Mouse (Mus musculus) CH12.LX (cell line): ENCODE results near the gene Srgap2.

Source experiments
- CTCF ChIP-seq, 2 experiments: IDR thresholded peaks in 1 of 2; conservative IDR thresholded peaks in 1 of 2; 2 replicates each; pipeline ENCODE4 v1.5.1; 2011 to 2012; ENCODE audit warnings: low read depth in 2 of 2, low read length in 2 of 2, improper control_type of control experiment in 1 of 2, inconsistent platforms in 1 of 2, mild to moderate bottlenecking in 1 of 2, moderate library complexity in 1 of 2
- EP300 ChIP-seq: IDR thresholded peaks from 2 replicates; pipeline ENCODE4 v1.6.1; 2011; ENCODE audit warnings: low read length, improper control_type of control experiment
- USF1 ChIP-seq: IDR thresholded peaks from 2 replicates; pipeline ENCODE4 v1.6.1; 2014; ENCODE audit warnings: low read depth, mild to moderate bottlenecking, inconsistent platforms, low read length, improper control_type of control experiment
- ZC3H11A ChIP-seq: IDR thresholded peaks from 2 replicates; pipeline ENCODE4 v1.6.1; 2012; ENCODE audit warnings: low read depth, mild to moderate bottlenecking, inconsistent platforms, low read length, improper control_type of control experiment
- ZNF384 ChIP-seq: IDR thresholded peaks from 2 replicates; pipeline ENCODE4 v1.6.1; 2012; ENCODE audit warnings: low read depth, low read length, improper control_type of control experiment, inconsistent platforms

DNA sequence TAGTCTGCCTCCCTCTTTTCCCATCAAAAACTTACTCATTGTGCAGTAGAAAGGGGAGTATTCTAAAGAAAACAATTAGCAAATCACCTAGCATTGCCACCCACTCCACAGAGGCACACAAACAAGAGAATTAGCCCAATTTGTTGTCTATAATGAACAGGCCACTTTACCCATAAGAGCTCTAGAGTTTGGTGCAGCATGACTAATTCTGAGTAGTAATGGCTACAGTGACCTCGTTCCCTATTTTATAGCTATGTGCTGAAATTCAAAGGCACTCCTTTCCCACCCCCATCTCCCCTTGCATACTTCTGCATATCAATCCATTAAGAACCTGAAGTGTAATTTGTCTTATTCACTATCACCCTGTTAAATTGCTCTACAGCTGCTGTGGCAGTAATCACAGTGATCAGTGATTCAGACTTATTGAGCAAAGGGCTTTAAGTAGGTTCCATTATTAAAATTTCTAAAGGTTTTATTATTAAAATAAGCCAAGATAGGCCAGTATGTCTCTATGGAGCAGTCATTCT, 64.5 kb downstream of the Srgap2 start:
- TF ChIP-seq CTCF (conservative IDR thresholded peaks at IDR 0.05 in 1 of 2, IDR thresholded peaks at IDR 0.05 in 1 of 2; ENCODE audit: low read depth in 2 of 2, low read length in 2 of 2) = no peak
- TF ChIP-seq USF1 = no peak
- TF ChIP-seq ZC3H11A = no peak
- TF ChIP-seq ZNF384 = no peak
- no peak for TF ChIP-seq EP300
